ENCODE assay signal across 24 mouse cellular contexts in genomic region chr1:45185341-45185740, GRCm38 (mm10).
DNase-seq lines count a peak whose midpoint lies in the region; ATAC-seq lines count a peak whose summit lies in the region.
"Had no signal": no experiment of that assay in that cellular context is flagged by ENCODE, and none has a peak within 500 bp of the region (broad histone marks: within the 10 kb centered on the region; RNA-seq: fewer than 3 reads in every experiment).

No protein-coding gene starts in this region.

- DNase-seq in hindbrain, embryonic 14.5 days (ENCODE audit: low spot score): peak; percentile 21
- DNase-seq in hindbrain, embryonic 10.5 days (ENCODE audit: low spot score): no peak
- DNase-seq in midbrain, embryonic 11.5 days (ENCODE audit: low spot score, missing footprints): peak; percentile 54
- peak; percentile 57 for DNase-seq in adipocyte (ENCODE audit: low spot score)
- DNase-seq: adrenal gland, adult 8-10 months; adrenal gland, postnatal 14 days; adrenal gland, postnatal 36 days; B cell, adult 2 months; cerebellum, adult 11-12 months; cerebellum, adult 2 months; cerebellum, adult 9-10 months; cerebellum, postnatal 10 days; cerebellum, postnatal 25 days; forebrain, postnatal 0 days had no signal

- H3K4me1 ChIP-seq in hindbrain, embryonic 14.5 days (replicated peaks; ENCODE audit: control insufficient read depth, insufficient read depth, low read length): no peaks in the 10 kb centered on the region
- no peaks in the 10 kb centered on the region for H3K4me1 ChIP-seq in hindbrain, embryonic 10.5 days (replicated peaks)
- no peaks in the 10 kb centered on the region for H3K4me1 ChIP-seq in midbrain, embryonic 11.5 days (ENCODE audit: control insufficient read depth, insufficient read depth, low read length)
- H3K4me1 ChIP-seq in midbrain, embryonic 13.5 days (replicated peaks): no peaks in the 10 kb centered on the region
- H3K4me1 ChIP-seq: embryonic facial prominence, embryonic 10.5 days; embryonic facial prominence, embryonic 12.5 days; forebrain, embryonic 13.5 days; forebrain, embryonic 15.5 days had no signal

- no peak overlapping the region for H3K4me2 ChIP-seq in hindbrain, embryonic 14.5 days (replicated peaks)
- H3K4me2 ChIP-seq in midbrain, embryonic 11.5 days: no peak overlapping the region
- H3K4me2 ChIP-seq in midbrain, embryonic 13.5 days (replicated peaks): no peak overlapping the region
- H3K4me2 ChIP-seq: embryonic facial prominence, embryonic 12.5 days; forebrain, embryonic 13.5 days; forebrain, embryonic 15.5 days had no signal

- no peaks in the 10 kb centered on the region for H3K9me3 ChIP-seq in hindbrain, embryonic 14.5 days (ENCODE audit: control insufficient read depth, low read length)
- no peaks in the 10 kb centered on the region for H3K9me3 ChIP-seq in hindbrain, embryonic 10.5 days
- H3K9me3 ChIP-seq in midbrain, embryonic 11.5 days (ENCODE audit: control insufficient read depth, low read length): no peaks in the 10 kb centered on the region
- H3K9me3 ChIP-seq in midbrain, embryonic 13.5 days: no peaks in the 10 kb centered on the region
- H3K9me3 ChIP-seq: embryonic facial prominence, embryonic 10.5 days; embryonic facial prominence, embryonic 12.5 days; forebrain, embryonic 13.5 days; forebrain, embryonic 15.5 days had no signal

- no peaks in the 10 kb centered on the region for H3K27me3 ChIP-seq in hindbrain, embryonic 14.5 days (ENCODE audit: control insufficient read depth, insufficient read depth, low read length)
- no peaks in the 10 kb centered on the region for H3K27me3 ChIP-seq in hindbrain, embryonic 10.5 days (ENCODE audit: insufficient read depth, poor library complexity, severe bottlenecking)
- no peaks in the 10 kb centered on the region for H3K27me3 ChIP-seq in midbrain, embryonic 11.5 days (ENCODE audit: control insufficient read depth, insufficient read depth, low read length)
- no peaks in the 10 kb centered on the region for H3K27me3 ChIP-seq in midbrain, embryonic 13.5 days
- H3K27me3 ChIP-seq: CH12.LX; embryonic facial prominence, embryonic 12.5 days; forebrain, embryonic 13.5 days; forebrain, embryonic 15.5 days; Patski had no signal

- no peak overlapping the region for H3K27ac ChIP-seq in hindbrain, embryonic 14.5 days
- H3K27ac ChIP-seq in hindbrain, embryonic 10.5 days: no peak overlapping the region
- no peak overlapping the region for H3K27ac ChIP-seq in midbrain, embryonic 11.5 days (ENCODE audit: low read depth, low read length)
- H3K27ac ChIP-seq in midbrain, embryonic 13.5 days: no peak overlapping the region
- H3K27ac ChIP-seq: embryonic facial prominence, embryonic 10.5 days; embryonic facial prominence, embryonic 12.5 days; forebrain, embryonic 13.5 days; forebrain, embryonic 15.5 days had no signal

- H3K9ac ChIP-seq in hindbrain, embryonic 14.5 days: no peak overlapping the region
- H3K9ac ChIP-seq in midbrain, embryonic 11.5 days (ENCODE audit: low read length): no peak overlapping the region
- H3K9ac ChIP-seq in midbrain, embryonic 13.5 days (replicated peaks): no peak overlapping the region
- H3K9ac ChIP-seq: embryonic facial prominence, embryonic 12.5 days; forebrain, embryonic 13.5 days; forebrain, embryonic 15.5 days; forebrain, postnatal 0 days had no signal

- H3K4me3 ChIP-seq in hindbrain, embryonic 14.5 days (replicated peaks; ENCODE audit: low read length): no peak overlapping the region
- no peak overlapping the region for H3K4me3 ChIP-seq in hindbrain, embryonic 10.5 days
- no peak overlapping the region for H3K4me3 ChIP-seq in midbrain, embryonic 11.5 days (ENCODE audit: low read depth, low read length)
- H3K4me3 ChIP-seq in midbrain, embryonic 13.5 days (replicated peaks): no peak overlapping the region
- H3K4me3 ChIP-seq: embryonic facial prominence, embryonic 10.5 days; embryonic facial prominence, embryonic 12.5 days; forebrain, embryonic 13.5 days; forebrain, embryonic 15.5 days had no signal

- no peaks in the 10 kb centered on the region for H3K36me3 ChIP-seq in hindbrain, embryonic 14.5 days (replicated peaks; ENCODE audit: control insufficient read depth, insufficient read depth)
- no peaks in the 10 kb centered on the region for H3K36me3 ChIP-seq in hindbrain, embryonic 10.5 days
- no peaks in the 10 kb centered on the region for H3K36me3 ChIP-seq in midbrain, embryonic 11.5 days (ENCODE audit: control insufficient read depth, insufficient read depth, low read length)
- no peaks in the 10 kb centered on the region for H3K36me3 ChIP-seq in midbrain, embryonic 13.5 days
- H3K36me3 ChIP-seq: embryonic facial prominence, embryonic 10.5 days; embryonic facial prominence, embryonic 12.5 days; forebrain, embryonic 15.5 days; G1E had no signal

- no peak for ATAC-seq in hindbrain, embryonic 14.5 days (ENCODE audit: low FRiP score)
- no peak for ATAC-seq in midbrain, embryonic 11.5 days (ENCODE audit: low FRiP score)
- ATAC-seq in midbrain, embryonic 13.5 days: no peak
- ATAC-seq: activated CD4-positive, CD25-positive, alpha-beta regulatory T cell, adult 4 months; CD4-positive, CD25-positive, alpha-beta regulatory T cell, adult 4 months; forebrain, embryonic 13.5 days; forebrain, embryonic 15.5 days; forebrain, postnatal 0 days; Patski had no signal
